Mouse (Mus musculus): ENCODE data around the gene Mpv17l. TPM values are rescaled to one million over a fixed set of nuclear protein-coding genes. Genes with fewer than 3 reads are reported as not detected.

Gene Mpv17l
- total and polyA plus RNA-seq, 3 experiments = 0.51 to 1.3 (median 0.69) TPM

DNA sequence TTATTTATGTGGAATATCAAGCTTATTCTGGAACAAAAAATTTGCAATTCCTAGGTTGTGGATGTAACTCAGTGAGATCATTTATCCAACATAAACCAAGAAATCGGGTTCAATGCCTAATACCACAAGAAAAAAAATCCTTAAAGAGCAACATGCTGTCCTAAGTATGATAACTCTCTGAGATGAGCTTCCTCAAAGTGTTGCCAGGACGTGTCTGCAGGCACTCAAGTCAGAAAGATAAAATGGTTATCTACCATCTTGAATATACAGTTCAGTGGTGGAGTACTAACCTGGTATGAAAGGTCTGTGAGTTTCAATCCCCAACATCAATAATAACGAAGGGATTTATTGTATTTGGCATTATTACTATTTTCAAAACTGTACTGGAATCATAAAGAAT lies 6.6 kb upstream of the Mpv17l start:
- Histone ChIP-seq H3K79me2 (replicated peaks; ENCODE audit: control insufficient read depth, extremely low read depth, insufficient read depth, poor library complexity, severe bottlenecking) (peaks cover 45% of the 10 kb centered on the region), H3K9ac (ENCODE audit: insufficient read depth, low read depth) (no peak overlapping the region), H3K27me3 (replicated peaks) (no peaks in the 10 kb centered on the region), H3K9me3 (replicated peaks; ENCODE audit: low read length) (no peaks in the 10 kb centered on the region), H3K36me3 (replicated peaks in 1 of 2; ENCODE audit: control insufficient read depth in 1 of 2, insufficient read depth in 1 of 2, low read length in 1 of 2) (peaks cover 0 to 23% of the 10 kb centered on the region in 2 experiments), H3K4me2 (ENCODE audit: insufficient read depth, low read depth, poor library complexity, severe bottlenecking) (no peak overlapping the region), H3K4me3 (replicated peaks in 1 of 3; ENCODE audit: low read depth in 2 of 3, low read length in 2 of 3, poor library complexity in 1 of 3) (no peak overlapping the region), H3K4me1 (ENCODE audit: control insufficient read depth in 1 of 2, insufficient read depth in 2 of 2) (peaks cover 7 to 57% of the 10 kb centered on the region in 2 experiments; a peak in 3 of 4 replicates), H3K27ac (ENCODE audit: insufficient read depth, low read depth) (no peak overlapping the region)
- in situ Hi-C loops (cut with MboI; ENCODE audit: low pct_ligation_motif_present, low pct_unique_long_range_greater_than_20kb, low sequenced_read_pairs) = no loop called here
- no peak for DNase-seq (ENCODE audit: extremely low read depth)
- dilution Hi-C loops (cut with MboI; ENCODE audit: extremely low pct_ligation_motif_present, extremely low pct_unique_long_range_greater_than_20kb, low sequenced_read_pairs) = no loop called here
- TF ChIP-seq POLR2AphosphoS2 (IDR thresholded peaks at IDR 0.05; ENCODE audit: low read depth, low read length) = no peak

GRCm38 (mm10) chr16:13898981-13899380 lies 4.0 kb upstream of the Mpv17l start:
- Histone ChIP-seq H3K9ac (ENCODE audit: insufficient read depth, low read depth) (no peak overlapping the region), H3K4me1 (ENCODE audit: control insufficient read depth in 1 of 2, insufficient read depth in 2 of 2) (peaks cover 0 to 43% of the 10 kb centered on the region in 2 experiments; a peak in 2 of 4 replicates), H3K4me3 (replicated peaks in 1 of 3; ENCODE audit: low read depth in 2 of 3, low read length in 2 of 3, poor library complexity in 1 of 3) (no peak overlapping the region), H3K4me2 (ENCODE audit: insufficient read depth, low read depth, poor library complexity, severe bottlenecking) (no peak overlapping the region), H3K36me3 (replicated peaks in 1 of 2; ENCODE audit: control insufficient read depth in 1 of 2, insufficient read depth in 1 of 2, low read length in 1 of 2) (peaks cover 0 to 23% of the 10 kb centered on the region in 2 experiments), H3K9me3 (replicated peaks; ENCODE audit: low read length) (no peaks in the 10 kb centered on the region), H3K27me3 (replicated peaks) (no peaks in the 10 kb centered on the region), H3K27ac (ENCODE audit: insufficient read depth, low read depth) (no peak overlapping the region), H3K79me2 (replicated peaks; ENCODE audit: control insufficient read depth, extremely low read depth, insufficient read depth, poor library complexity, severe bottlenecking) (peaks cover 45% of the 10 kb centered on the region)
- in situ Hi-C loops (cut with MboI; ENCODE audit: low pct_ligation_motif_present, low pct_unique_long_range_greater_than_20kb, low sequenced_read_pairs) = no loop called here
- TF ChIP-seq JUND (conservative IDR thresholded peaks at IDR 0.05; ENCODE audit: low read depth, low read length) (no peak), RCOR1 (conservative IDR thresholded peaks at IDR 0.05; ENCODE audit: low read depth, low read length) (no peak), ZKSCAN1 (IDR thresholded peaks at IDR 0.05; ENCODE audit: borderline replicate concordance, low read depth, low read length) (no peak), MEF2A (IDR thresholded peaks at IDR 0.05; ENCODE audit: borderline replicate concordance, low read depth, low read length) (no peak), BHLHE40 (IDR thresholded peaks at IDR 0.05; ENCODE audit: low read depth, low read length) (no peak), EP300 (IDR thresholded peaks at IDR 0.05; ENCODE audit: low read length) (no peak), JUN (IDR thresholded peaks at IDR 0.05; ENCODE audit: insufficient read depth, low read depth, low read length) (no peak), NELFE (IDR thresholded peaks at IDR 0.05; ENCODE audit: low read depth, low read length) (no peak)
- DNase-seq (ENCODE audit: extremely low read depth) = no peak
- dilution Hi-C loops (cut with MboI; ENCODE audit: extremely low pct_ligation_motif_present, extremely low pct_unique_long_range_greater_than_20kb, low sequenced_read_pairs) = no loop called here

GRCm38 (mm10) chr16:13902397-13902831 lies 547 bp upstream of the Mpv17l start:
- in situ Hi-C loops (cut with MboI; ENCODE audit: low pct_ligation_motif_present, low pct_unique_long_range_greater_than_20kb, low sequenced_read_pairs) = no loop called here
- peak overlapping the region; percentile 86 for H3K9ac ChIP-seq (ENCODE audit: insufficient read depth, low read depth)
- peaks cover 3 to 42% of the 10 kb centered on the region in 2 experiments; a peak in 3 of 4 replicates for H3K4me1 ChIP-seq (ENCODE audit: control insufficient read depth in 1 of 2, insufficient read depth in 2 of 2)
- dilution Hi-C loops (cut with MboI; ENCODE audit: extremely low pct_ligation_motif_present, extremely low pct_unique_long_range_greater_than_20kb, low sequenced_read_pairs) = no loop called here
- H3K79me2 ChIP-seq (replicated peaks; ENCODE audit: control insufficient read depth, extremely low read depth, insufficient read depth, poor library complexity, severe bottlenecking) = peaks cover 32% of the 10 kb centered on the region
- peak overlapping the region; percentile 95 for H3K4me2 ChIP-seq (ENCODE audit: insufficient read depth, low read depth, poor library complexity, severe bottlenecking)
- H3K27me3 ChIP-seq (replicated peaks) = no peaks in the 10 kb centered on the region
- peak; percentile 62 for DNase-seq (ENCODE audit: extremely low read depth)
- H3K36me3 ChIP-seq (replicated peaks in 1 of 2; ENCODE audit: control insufficient read depth in 1 of 2, insufficient read depth in 1 of 2, low read length in 1 of 2) = peaks cover 0 to 18% of the 10 kb centered on the region in 2 experiments
- H3K27ac ChIP-seq (ENCODE audit: insufficient read depth, low read depth) = peak overlapping the region; percentile 1; the same call in 1 of the 2 replicates
- peak overlapping the region; percentile 75 to 91 (median 87) for H3K4me3 ChIP-seq (replicated peaks in 1 of 3; ENCODE audit: low read depth in 2 of 3, low read length in 2 of 3, poor library complexity in 1 of 3)
- H3K9me3 ChIP-seq (replicated peaks; ENCODE audit: low read length) = no peaks in the 10 kb centered on the region
- TF ChIP-seq ETS1 (conservative IDR thresholded peaks at IDR 0.05; ENCODE audit: low read depth, low read length) = no peak
- TF ChIP-seq NRF1 (IDR thresholded peaks at IDR 0.05; ENCODE audit: low read depth, low read length) = no peak
- 0 out of 2 replicates have a peak, but pooled peaks have one; percentile 9 for TF ChIP-seq SIN3A (IDR thresholded peaks at IDR 0.05; ENCODE audit: low read length)
- no peak for TF ChIP-seq HCFC1 (IDR thresholded peaks at IDR 0.05; ENCODE audit: low read depth, low read length)
- no peak for TF ChIP-seq SMC3 (IDR thresholded peaks at IDR 0.05; ENCODE audit: low read depth, low read length)
- TF ChIP-seq IRF4 (IDR thresholded peaks at IDR 0.05; ENCODE audit: low read depth, low read length) = no peak
- no peak for TF ChIP-seq KAT2A (IDR thresholded peaks at IDR 0.05; ENCODE audit: insufficient replicate concordance, low read length)
- TF ChIP-seq MEF2A (IDR thresholded peaks at IDR 0.05; ENCODE audit: borderline replicate concordance, low read depth, low read length) = no peak
- TF ChIP-seq ZMIZ1 (IDR thresholded peaks at IDR 0.05; ENCODE audit: low read depth, low read length) = no peak
- TF ChIP-seq MAX (IDR thresholded peaks at IDR 0.05; ENCODE audit: low read length) = 0 out of 2 replicates have a peak, but pooled peaks have one; percentile 38
- TF ChIP-seq BHLHE40 (IDR thresholded peaks at IDR 0.05; ENCODE audit: low read depth, low read length) = no peak
- no peak for TF ChIP-seq NELFE (IDR thresholded peaks at IDR 0.05; ENCODE audit: low read depth, low read length)
- no peak for TF ChIP-seq TCF12 (IDR thresholded peaks at IDR 0.05; ENCODE audit: low read depth, low read length)
- TF ChIP-seq CTCF (conservative IDR thresholded peaks at IDR 0.05 in 1 of 2, IDR thresholded peaks at IDR 0.05 in 1 of 2; ENCODE audit: low read depth in 2 of 2, low read length in 2 of 2) = no peak
- no peak for TF ChIP-seq CHD2 (IDR thresholded peaks at IDR 0.05; ENCODE audit: low read length)
- TF ChIP-seq ZKSCAN1 (IDR thresholded peaks at IDR 0.05; ENCODE audit: borderline replicate concordance, low read depth, low read length) = no peak
- no peak for TF ChIP-seq TBP (conservative IDR thresholded peaks at IDR 0.05; ENCODE audit: low read depth, low read length)
- peak; percentile 43 for TF ChIP-seq USF1 (IDR thresholded peaks at IDR 0.05; ENCODE audit: low read depth, low read length)
- 0 out of 2 replicates have a peak, but pooled peaks have one; percentile 40 for TF ChIP-seq MXI1 (IDR thresholded peaks at IDR 0.05; ENCODE audit: low read depth, low read length)
- TF ChIP-seq UBTF (IDR thresholded peaks at IDR 0.05; ENCODE audit: low read depth, low read length) = no peak; the same call in 1 of the 2 replicates

Measured in CH12.LX (cell line).